Mouse (Mus musculus) CH12.LX (cell line): ENCODE measurements around the gene Agfg1. TPM values are rescaled to one million over a fixed set of nuclear protein-coding genes. Genes with fewer than 3 reads are reported as not detected.

ENCODE experiments used
- DNase-seq: peaks from one replicate; pipeline ENCODE4 v3.0.0-alpha.2; 2013; ENCODE audit errors: extremely low read depth
- H3K27ac ChIP-seq: 2 replicates; pipeline ENCODE4 v1.5.1; 2012; ENCODE audit warnings: low read depth, mild to moderate bottlenecking, control low read depth, moderate library complexity; ENCODE audit not compliant: insufficient read depth
- H3K27me3 ChIP-seq: replicated peaks from 2 replicates; pipeline ENCODE3; 2012; ENCODE audit warnings: inconsistent platforms
- H3K36me3 ChIP-seq, 2 experiments: replicated peaks in 1 of 2; 2 replicates each; pipeline versions ENCODE3 to v1.6.1; 2012; ENCODE audit warnings: inconsistent platforms in 1 of 2, low read length in 1 of 2, mild to moderate bottlenecking in 1 of 2, mixed read lengths in 1 of 2, moderate library complexity in 1 of 2; ENCODE audit not compliant: control insufficient read depth in 1 of 2, insufficient read depth in 1 of 2
- H3K4me1 ChIP-seq, 2 experiments: 2 replicates each; pipeline ENCODE4 v1.6.1; 2012; ENCODE audit warnings: inconsistent platforms in 1 of 2, moderate library complexity in 1 of 2; ENCODE audit not compliant: insufficient read depth in 2 of 2, control insufficient read depth in 1 of 2
- H3K4me2 ChIP-seq: 2 replicates; pipeline ENCODE4 v1.6.1; 2012; ENCODE audit warnings: low read depth, mild to moderate bottlenecking, control low read depth; ENCODE audit not compliant: poor library complexity, insufficient read depth, severe bottlenecking
- H3K4me3 ChIP-seq, 3 experiments: fragments of 150-350 bp in 1 of 3; sonication (generic) in 1 of 3; replicated peaks in 1 of 3; 2 replicates each; pipeline versions ENCODE3 to v1.5.1; 2011 to 2012; ENCODE audit warnings: low read depth in 2 of 3, low read length in 2 of 3, mild to moderate bottlenecking in 2 of 3, moderate library complexity in 2 of 3, control low read depth in 1 of 3, improper control_type of control experiment in 1 of 3, inconsistent platforms in 1 of 3, mixed read lengths in 1 of 3; ENCODE audit not compliant: poor library complexity in 1 of 3
- H3K79me2 ChIP-seq: replicated peaks from 2 replicates; pipeline ENCODE4 v1.6.1; 2012; ENCODE audit warnings: mild to moderate bottlenecking, moderate library complexity; ENCODE audit not compliant: control insufficient read depth, poor library complexity, insufficient read depth, severe bottlenecking; ENCODE audit errors: extremely low read depth
- H3K9ac ChIP-seq: 2 replicates; pipeline ENCODE4 v1.6.1; 2012; ENCODE audit warnings: low read depth, mild to moderate bottlenecking, control low read depth, moderate library complexity; ENCODE audit not compliant: insufficient read depth
- H3K9me3 ChIP-seq: replicated peaks from 2 replicates; pipeline ENCODE3; 2012; ENCODE audit warnings: low read length, inconsistent platforms, mixed read lengths
- BHLHE40 ChIP-seq: IDR thresholded peaks from 2 replicates; pipeline ENCODE4 v1.6.1; 2011; ENCODE audit warnings: mild to moderate bottlenecking, low read depth, low read length, improper control_type of control experiment
- CHD1 ChIP-seq: IDR thresholded peaks from 2 replicates; pipeline ENCODE4 v1.6.1; 2012; ENCODE audit warnings: low read depth, low read length, improper control_type of control experiment, inconsistent platforms
- CTCF ChIP-seq, 2 experiments: IDR thresholded peaks in 1 of 2; conservative IDR thresholded peaks in 1 of 2; 2 replicates each; pipeline ENCODE4 v1.5.1; 2011 to 2012; ENCODE audit warnings: low read depth in 2 of 2, low read length in 2 of 2, improper control_type of control experiment in 1 of 2, inconsistent platforms in 1 of 2, mild to moderate bottlenecking in 1 of 2, moderate library complexity in 1 of 2
- ELF1 ChIP-seq: IDR thresholded peaks from 2 replicates; pipeline ENCODE4 v1.6.1; 2014; ENCODE audit warnings: low read depth, mild to moderate bottlenecking, inconsistent platforms, low read length, improper control_type of control experiment
- GABPA ChIP-seq: IDR thresholded peaks from 2 replicates; pipeline ENCODE4 v1.6.1; 2012; ENCODE audit warnings: low read depth, low read length, improper control_type of control experiment, inconsistent platforms; ENCODE audit not compliant: insufficient replicate concordance
- HCFC1 ChIP-seq: IDR thresholded peaks from 2 replicates; pipeline ENCODE4 v1.6.1; 2012; ENCODE audit warnings: low read depth, mild to moderate bottlenecking, inconsistent platforms, low read length, improper control_type of control experiment
- JUN ChIP-seq: IDR thresholded peaks from 2 replicates; pipeline ENCODE4 v1.6.1; 2011; ENCODE audit warnings: low read depth, mild to moderate bottlenecking, low read length, improper control_type of control experiment, moderate library complexity; ENCODE audit not compliant: insufficient read depth
- JUND ChIP-seq: conservative IDR thresholded peaks from 2 replicates; pipeline ENCODE4 v1.6.1; 2011; ENCODE audit warnings: low read depth, low read length, improper control_type of control experiment
- KAT2A ChIP-seq: IDR thresholded peaks from 2 replicates; pipeline ENCODE4 v1.6.1; 2012; ENCODE audit warnings: low read length, improper control_type of control experiment, inconsistent platforms; ENCODE audit not compliant: insufficient replicate concordance
- MAFK ChIP-seq: IDR thresholded peaks from 2 replicates; pipeline ENCODE4 v1.6.1; 2011; ENCODE audit warnings: low read length, improper control_type of control experiment; ENCODE audit not compliant: insufficient replicate concordance
- MAX ChIP-seq: IDR thresholded peaks from 2 replicates; pipeline ENCODE4 v1.6.1; 2011; ENCODE audit warnings: low read length, improper control_type of control experiment
- MEF2A ChIP-seq: IDR thresholded peaks from 2 replicates; pipeline ENCODE4 v1.6.1; 2014; ENCODE audit warnings: low read depth, mild to moderate bottlenecking, inconsistent platforms, low read length, improper control_type of control experiment, borderline replicate concordance
- MYC ChIP-seq: IDR thresholded peaks from 2 replicates; pipeline ENCODE4 v1.6.1; 2011; ENCODE audit warnings: low read depth, mild to moderate bottlenecking, improper control_type of control experiment, low read length
- NRF1 ChIP-seq: IDR thresholded peaks from 2 replicates; pipeline ENCODE4 v1.6.1; 2014; ENCODE audit warnings: low read depth, mild to moderate bottlenecking, inconsistent platforms, low read length, improper control_type of control experiment, moderate library complexity
- PAX5 ChIP-seq: IDR thresholded peaks from 2 replicates; pipeline ENCODE4 v1.6.1; 2012; ENCODE audit warnings: low read length, inconsistent platforms, mixed read lengths
- POLR2AphosphoS2 ChIP-seq: IDR thresholded peaks from 2 replicates; pipeline ENCODE4 v1.6.1; 2011; ENCODE audit warnings: low read depth, low read length, improper control_type of control experiment
- RAD21 ChIP-seq: IDR thresholded peaks from 2 replicates; pipeline ENCODE4 v1.6.1; 2011; ENCODE audit warnings: low read depth, mild to moderate bottlenecking, low read length, improper control_type of control experiment, moderate library complexity
- SIN3A ChIP-seq: IDR thresholded peaks from 2 replicates; pipeline ENCODE4 v1.6.1; 2012; ENCODE audit warnings: low read length, improper control_type of control experiment, inconsistent platforms
- TBP ChIP-seq: conservative IDR thresholded peaks from 2 replicates; pipeline ENCODE4 v1.6.1; 2011; ENCODE audit warnings: low read depth, low read length, improper control_type of control experiment
- TCF12 ChIP-seq: IDR thresholded peaks from 2 replicates; pipeline ENCODE4 v1.6.1; 2014; ENCODE audit warnings: low read depth, mild to moderate bottlenecking, inconsistent platforms, low read length, improper control_type of control experiment
- UBTF ChIP-seq: IDR thresholded peaks from 2 replicates; pipeline ENCODE4 v1.6.1; 2012; ENCODE audit warnings: low read depth, mild to moderate bottlenecking, inconsistent platforms, low read length, improper control_type of control experiment, moderate library complexity
- USF1 ChIP-seq: IDR thresholded peaks from 2 replicates; pipeline ENCODE4 v1.6.1; 2014; ENCODE audit warnings: low read depth, mild to moderate bottlenecking, inconsistent platforms, low read length, improper control_type of control experiment
- ZNF384 ChIP-seq: IDR thresholded peaks from 2 replicates; pipeline ENCODE4 v1.6.1; 2012; ENCODE audit warnings: low read depth, low read length, improper control_type of control experiment, inconsistent platforms
- dilution Hi-C: fragments of 300-500 bp; cut with MboI; formaldehyde crosslinking; loops from 2 replicates; pipeline ENCODE4 v1.14.3; 2020; ENCODE audit warnings: low sequenced_read_pairs; ENCODE audit not compliant: extremely low pct_unique_long_range_greater_than_20kb, extremely low pct_ligation_motif_present
- in situ Hi-C: fragments of 300-500 bp; cut with MboI; formaldehyde crosslinking; loops from 3 replicates; pipeline ENCODE4 v1.14.3; 2019; ENCODE audit warnings: low sequenced_read_pairs, low pct_ligation_motif_present, low pct_unique_long_range_greater_than_20kb, mixed read lengths
- polyA plus RNA-seq: library from polyadenylated mRNA; unstranded; fragments of >175 nt; gene quantifications from 2 replicates; pipeline ENCODE4 v1.2.1, GENCODE M21; 2012; ENCODE audit warnings: low read depth; ENCODE audit not compliant: insufficient read length
- total RNA-seq, 2 experiments: library from RNA; depleted of rRNA; stranded (reverse); fragments of 300-350 nt in 1 of 2; fragments of >200 nt in 1 of 2; gene quantifications; 2 replicates each; pipeline ENCODE4 v1.2.3; 2012 to 2014

The Agfg1 gene
- total and polyA plus RNA-seq, 3 experiments, result 59.0 to 127 (median 106) TPM

GRCm38 (mm10) chr1:82860391-82860790 lies 21.1 kb downstream of the Agfg1 start:
- H3K27me3 ChIP-seq, result no peaks in the 10 kb centered on the region
- DNase-seq, result no peak
- peaks cover 6 to 61% of the 10 kb centered on the region in 2 experiments for H3K36me3 ChIP-seq
- peaks cover 0 to 20% of the 10 kb centered on the region in 2 experiments; a peak in 1 of 4 replicates for H3K4me1 ChIP-seq
- dilution Hi-C loops (no loop called here), in situ Hi-C loops (no loop called here)
- TF ChIP-seq MEF2A, result no peak
- no peak for TF ChIP-seq GABPA
- no peak for TF ChIP-seq USF1
- no peak for TF ChIP-seq JUND
- no peak for TF ChIP-seq BHLHE40
- no peak for TF ChIP-seq CTCF (conservative IDR thresholded peaks at IDR 0.05 in 1 of 2, IDR thresholded peaks at IDR 0.05 in 1 of 2; ENCODE audit: low read depth in 2 of 2, low read length in 2 of 2)
- TF ChIP-seq KAT2A, result no peak
- no peak for TF ChIP-seq PAX5
- TF ChIP-seq UBTF, result no peak
- no peak for TF ChIP-seq MYC
- no peak for TF ChIP-seq RAD21
- TF ChIP-seq TBP, result no peak
- no peak for TF ChIP-seq ZNF384
- no peaks in the 10 kb centered on the region for H3K9me3 ChIP-seq
- no peak overlapping the region for H3K4me2 ChIP-seq
- H3K27ac ChIP-seq, result no peak overlapping the region
- H3K9ac ChIP-seq, result no peak overlapping the region
- peaks cover 45% of the 10 kb centered on the region for H3K79me2 ChIP-seq
- H3K4me3 ChIP-seq, result no peak overlapping the region

GRCm38 (mm10) chr1:82870202-82870601 lies 30.9 kb downstream of the Agfg1 start:
- H3K4me1 ChIP-seq, result peaks cover 7 to 26% of the 10 kb centered on the region in 2 experiments
- H3K4me2 ChIP-seq, result no peak overlapping the region
- in situ Hi-C loops (no loop called here), dilution Hi-C loops (no loop called here)
- H3K27ac ChIP-seq, result no peak overlapping the region
- H3K9ac ChIP-seq, result no peak overlapping the region
- no peak overlapping the region for H3K4me3 ChIP-seq
- TF ChIP-seq UBTF, result no peak
- TF ChIP-seq NRF1, result no peak
- no peak for TF ChIP-seq ELF1
- no peak for TF ChIP-seq MAX
- TF ChIP-seq SIN3A, result no peak
- no peak for TF ChIP-seq POLR2AphosphoS2
- no peak for TF ChIP-seq JUND
- TF ChIP-seq HCFC1, result no peak
- no peak for TF ChIP-seq GABPA
- no peak for TF ChIP-seq MAFK
- TF ChIP-seq TCF12, result no peak
- no peak for TF ChIP-seq CHD1
- TF ChIP-seq JUN, result no peak
- H3K36me3 ChIP-seq, result peaks cover 25 to 68% of the 10 kb centered on the region in 2 experiments
- H3K79me2 ChIP-seq, result peaks cover 37% of the 10 kb centered on the region
- DNase-seq, result no peak
- no peaks in the 10 kb centered on the region for H3K9me3 ChIP-seq
- H3K27me3 ChIP-seq, result no peaks in the 10 kb centered on the region
